Mouse (Mus musculus) E14TG2a.4 (cell line): ENCODE results near the gene Engase.

ENCODE experiments used
- CTCF ChIP-seq: conservative IDR thresholded peaks from 2 replicates; pipeline ENCODE4 v1.5.1; 2014; ENCODE audit warnings: low read length
- NANOG ChIP-seq: IDR thresholded peaks from 2 replicates; pipeline ENCODE4 v1.6.1; 2014; ENCODE audit warnings: borderline replicate concordance, low read length, mixed read lengths
- POU5F1 ChIP-seq: IDR thresholded peaks from 2 replicates; pipeline ENCODE4 v1.6.1; 2014; ENCODE audit warnings: low read length, borderline replicate concordance

DNA sequence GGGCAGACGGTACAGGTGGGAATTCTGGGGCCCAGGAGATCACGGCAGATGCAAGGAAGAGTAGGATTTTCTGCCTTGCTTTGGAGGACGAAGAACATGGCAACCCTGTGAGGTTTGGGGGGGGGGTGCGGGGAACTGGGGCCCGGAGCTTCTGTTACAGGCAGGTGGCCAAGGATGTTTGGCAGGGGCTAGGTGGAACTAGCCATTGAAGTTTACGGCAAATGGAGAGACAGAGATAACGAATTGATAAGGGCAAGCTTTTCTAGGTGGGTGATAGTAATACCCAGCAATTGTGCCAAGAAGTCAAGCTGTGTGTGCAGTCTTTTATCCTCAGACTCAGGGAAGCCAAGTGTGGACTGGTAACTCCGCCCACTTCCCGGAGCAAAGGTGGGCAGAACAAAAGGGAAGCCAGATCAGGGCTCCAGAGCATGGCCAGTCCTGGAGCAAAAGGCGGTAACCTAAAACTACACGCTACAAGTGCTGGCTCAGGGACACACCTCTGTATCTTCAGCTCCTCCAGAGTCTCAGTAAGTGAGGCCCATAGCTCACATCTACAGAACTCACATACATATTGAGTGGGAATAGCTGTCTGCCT is 9.1 kb upstream of the Engase start:
- no peak for TF ChIP-seq CTCF
- TF ChIP-seq NANOG = no peak
- TF ChIP-seq POU5F1 = no peak
